Mouse (Mus musculus): Measurements from ENCODE around the gene Stat1.
A peak's percentile ranks its signal among the peaks of the same experiment; 100 is the strongest.

Stat1 gene

DNA sequence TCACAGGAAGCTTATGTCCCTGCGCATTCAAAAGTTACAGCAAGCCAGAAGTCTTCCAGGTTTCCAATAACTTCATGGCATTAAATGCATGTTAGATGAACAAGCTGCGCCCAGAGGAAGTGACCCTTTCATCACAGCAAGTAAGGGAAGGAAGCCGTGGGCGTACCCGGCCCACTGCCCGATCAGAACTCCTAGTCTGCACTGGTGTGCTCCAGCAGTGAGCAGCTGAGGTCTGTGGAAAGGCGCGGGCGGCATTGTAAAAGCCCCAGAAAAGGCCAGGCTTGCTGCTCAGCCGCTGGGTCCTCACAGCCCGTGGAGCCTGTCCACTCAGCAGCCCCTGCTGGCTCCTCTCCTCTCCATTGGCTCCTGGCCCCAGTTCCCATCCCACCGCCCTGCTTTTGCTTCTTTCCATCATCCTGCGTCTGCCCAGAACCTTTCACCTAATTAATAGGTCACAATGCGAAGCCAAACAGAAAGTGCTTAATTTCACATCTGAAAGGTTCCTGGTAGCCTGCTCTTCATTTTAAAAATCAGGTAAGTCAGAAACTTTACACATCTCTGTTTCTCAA lies 47.5 kb downstream of the Stat1 start:
- DNase-seq: peak in 1 of 2 experiments; percentile 5

DNA sequence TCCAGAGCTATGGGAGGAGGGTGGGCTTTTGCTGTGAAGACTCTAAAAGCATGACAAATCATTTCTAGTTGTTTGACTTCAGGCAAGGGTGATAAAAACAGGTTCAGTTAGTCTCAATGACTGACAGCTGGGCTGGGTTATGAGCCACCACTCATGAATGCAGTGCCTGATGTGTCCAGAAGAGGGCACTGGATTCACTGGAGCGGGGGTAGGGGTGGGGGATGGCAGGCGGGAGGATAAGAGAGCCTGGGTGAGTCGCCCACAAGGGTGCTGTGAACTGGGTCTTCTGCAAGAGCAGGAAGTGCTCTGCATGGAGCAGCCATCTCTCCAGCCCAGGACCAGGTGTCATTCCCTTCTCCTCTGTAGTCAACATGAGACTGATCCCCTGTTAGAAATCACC lies 50.8 kb downstream of the Stat1 start:
- peak; percentile 18 to 29 for DNase-seq

DNA sequence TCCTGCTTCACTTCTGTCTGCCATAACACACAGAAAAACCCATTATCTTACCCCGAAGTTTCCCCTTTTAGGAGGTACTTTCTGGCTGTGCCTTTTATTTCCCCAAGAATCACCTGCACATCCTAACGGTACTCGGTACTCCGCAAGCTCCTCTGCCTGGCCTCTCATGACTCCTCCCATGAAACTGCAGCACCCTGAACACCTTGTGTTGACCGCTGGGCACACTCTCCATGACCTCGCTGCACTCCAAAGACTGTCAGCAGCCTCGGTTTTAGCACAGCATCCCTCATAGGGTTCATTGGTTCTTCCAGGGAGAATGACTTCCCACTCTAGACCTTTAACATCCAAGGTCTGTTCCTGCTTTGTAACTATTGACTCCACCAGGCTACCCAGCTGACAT lies 51.5 kb downstream of the Stat1 start:
- peak in 1 of 2 experiments; percentile 4 for DNase-seq

DNA sequence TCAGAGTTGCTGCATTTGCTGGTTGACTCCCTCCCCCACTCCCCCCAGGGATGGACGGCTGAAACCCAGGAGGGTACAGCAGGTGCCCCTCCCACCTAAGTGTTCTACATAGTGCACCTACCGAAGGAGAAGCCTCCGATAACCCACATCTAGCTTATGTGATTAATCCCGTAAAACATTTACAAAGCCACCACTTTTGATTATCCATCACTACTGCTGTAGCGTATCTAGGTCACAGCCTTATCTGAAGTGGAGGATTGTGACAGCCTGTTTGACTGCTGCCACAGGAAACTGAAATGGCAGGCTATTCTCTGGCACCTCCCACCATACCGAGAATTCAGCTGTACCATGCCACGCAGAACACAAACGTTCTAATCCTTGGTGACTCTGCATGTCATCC lies 52.0 kb downstream of the Stat1 start:
- peak in 1 of 2 experiments; percentile 10 for DNase-seq

DNA sequence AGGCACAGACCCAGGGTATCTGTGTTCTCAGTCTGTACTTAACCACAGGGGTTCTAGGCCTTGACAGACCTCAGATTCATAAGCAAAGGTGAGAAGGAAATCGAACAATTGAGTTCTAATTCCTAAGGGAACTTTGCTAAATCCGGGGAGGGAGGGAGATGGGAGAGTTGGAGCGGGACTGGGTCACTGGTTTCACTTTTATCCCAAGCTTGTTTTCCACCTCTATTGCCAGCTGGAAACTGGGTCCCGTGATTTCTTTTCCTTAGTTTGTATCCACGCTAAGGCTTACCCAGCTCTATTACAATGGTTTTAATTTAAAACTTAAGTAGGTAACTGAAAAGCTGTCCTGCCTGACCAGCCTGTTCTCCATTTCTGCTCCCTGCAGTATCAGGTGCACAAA lies 56.1 kb downstream of the Stat1 start:
- DNase-seq: no peak

DNA sequence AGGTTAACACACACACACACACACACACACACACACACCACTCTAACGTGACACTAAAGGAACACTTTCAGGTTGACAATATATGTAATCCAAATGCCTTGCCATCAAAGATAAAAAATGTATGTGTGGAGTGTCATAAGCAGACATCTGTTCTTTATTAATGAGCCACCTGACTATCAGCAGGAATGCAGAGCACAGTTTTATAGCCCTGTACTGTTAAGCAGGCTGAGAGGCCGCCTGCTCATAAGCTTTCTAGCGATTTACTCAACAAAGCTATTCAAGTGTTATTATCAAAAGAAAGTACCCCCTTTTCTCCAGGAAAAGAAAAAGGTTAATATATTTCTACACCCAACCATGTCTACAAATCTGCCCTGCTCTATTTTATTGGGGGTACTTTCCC lies 56.7 kb downstream of the Stat1 start:
- no peak for DNase-seq

DNA sequence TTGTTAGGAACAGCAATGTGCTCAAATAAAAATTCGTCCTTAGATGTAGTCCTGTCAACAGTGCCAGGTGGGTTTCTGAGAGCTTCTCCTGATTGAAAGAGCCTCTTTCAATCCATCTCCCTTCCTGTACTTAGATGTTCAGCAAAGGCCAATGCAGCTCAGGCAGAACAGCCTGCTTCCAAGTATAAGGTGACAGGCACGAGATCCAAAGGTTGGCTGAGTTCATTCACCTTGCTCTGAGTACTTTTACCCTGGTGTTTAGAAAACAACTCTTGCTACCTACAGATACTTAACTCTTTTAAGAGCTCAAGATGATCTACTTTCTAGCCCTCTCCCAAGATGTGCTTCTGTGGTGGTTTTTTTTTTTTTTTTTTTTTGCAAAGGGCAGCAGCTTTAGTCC lies 57.8 kb downstream of the Stat1 start:
- DNase-seq: no peak

DNA sequence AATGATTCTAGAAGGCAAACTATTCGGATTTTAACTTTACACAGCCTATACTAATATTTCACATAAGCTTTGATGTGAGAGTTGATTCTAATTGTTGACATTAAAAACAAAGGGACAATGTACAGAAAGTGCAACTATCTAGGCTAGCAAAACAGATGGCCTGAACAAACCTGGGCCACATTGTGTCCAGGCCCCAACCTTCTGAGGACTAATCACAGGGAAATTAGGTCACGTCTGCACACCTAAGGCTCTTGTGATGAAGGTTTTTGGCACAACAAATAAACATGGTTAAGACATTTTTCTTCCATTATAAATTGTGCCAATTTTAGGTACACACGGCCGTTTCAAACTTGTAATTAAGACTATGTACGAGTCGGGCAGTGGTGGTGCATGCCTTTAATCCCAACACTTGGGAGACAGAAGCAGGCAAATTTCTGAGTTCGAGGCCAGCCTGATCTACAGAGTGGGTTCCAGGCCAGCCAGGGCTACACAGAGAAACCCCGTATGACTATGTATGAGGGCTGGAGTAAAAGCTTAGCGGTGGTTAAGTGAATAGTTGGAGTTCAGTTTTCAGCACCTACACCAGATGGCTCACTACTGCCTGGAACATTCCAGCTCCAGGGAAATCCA lies 60.8 kb downstream of the Stat1 start:
- peak; percentile 39 to 48 for DNase-seq

DNA sequence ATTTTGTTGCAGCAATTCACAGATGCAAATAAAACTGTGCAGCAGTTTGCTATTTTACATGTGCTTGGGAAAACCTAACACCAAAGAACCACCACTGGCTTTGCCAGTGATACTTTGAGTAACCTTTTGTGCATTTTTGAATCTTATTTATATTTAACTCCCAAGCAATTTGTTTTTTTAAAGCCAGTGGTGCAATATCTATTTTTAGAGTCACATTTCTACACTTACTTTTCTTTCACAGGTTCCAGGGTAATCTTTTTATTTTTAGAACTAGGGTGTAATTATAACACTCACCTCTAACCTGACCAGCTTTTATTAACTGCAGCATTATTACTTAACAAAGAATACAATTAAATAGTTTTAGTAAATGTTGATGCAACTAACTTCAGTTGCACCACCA lies 62.8 kb downstream of the Stat1 start:
- no peak for DNase-seq

DNA sequence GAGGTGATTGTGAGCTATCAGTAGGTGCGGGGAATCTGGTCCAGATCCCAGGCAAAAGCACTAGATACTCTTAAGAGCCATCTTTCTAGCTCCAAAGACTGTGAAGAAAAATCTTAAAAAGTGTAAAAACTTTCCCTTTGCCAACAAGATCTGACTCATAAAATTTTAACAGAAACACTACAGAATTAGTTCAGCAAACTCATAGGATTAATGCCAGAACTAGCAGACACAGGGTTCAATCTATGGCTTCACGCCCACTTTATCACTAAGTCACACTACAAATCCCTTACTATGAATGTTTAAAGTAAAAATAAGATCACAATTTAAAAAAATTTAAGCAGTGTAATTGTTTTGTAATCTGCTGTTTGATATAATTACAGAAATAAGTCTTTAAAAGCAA lies 63.8 kb downstream of the Stat1 start:
- no peak for DNase-seq
